9 mouse cellular contexts compared by ENCODE assay signal in genomic region chr3:88136945-88137494, GRCm38 (mm10). TPM values are rescaled to one million over a fixed set of nuclear protein-coding genes. Genes with fewer than 3 reads are reported as not detected.
DNase-seq lines count a peak whose midpoint lies in the region; ATAC-seq and TF ChIP-seq lines count a peak whose summit lies in the region.
"Had no signal": no experiment of that assay in that cellular context is flagged by ENCODE, and none has a peak within 500 bp of the region (broad histone marks: within the 10 kb centered on the region; RNA-seq: fewer than 3 reads in every experiment).

No protein-coding gene starts in this region.

- no peaks in the 10 kb centered on the region for H3K4me1 ChIP-seq in embryonic facial prominence, embryonic 11.5 days (ENCODE audit: control insufficient read depth, insufficient read depth, low read length)
- peaks cover 54% of the 10 kb centered on the region for H3K4me1 ChIP-seq in liver, embryonic 12.5 days

- no peak overlapping the region; the same call in 1 of the 2 replicates for H3K4me3 ChIP-seq in layer of hippocampus, adult 2 months
- no peak overlapping the region for H3K4me3 ChIP-seq in embryonic facial prominence, embryonic 11.5 days (ENCODE audit: low read depth, low read length)
- H3K4me3 ChIP-seq in liver, embryonic 12.5 days = no peak overlapping the region

- TF ChIP-seq CTCF in layer of hippocampus, adult 2 months (conservative IDR thresholded peaks at IDR 0.05) = no peak

- H3K36me3 ChIP-seq in embryonic facial prominence, embryonic 11.5 days (replicated peaks; ENCODE audit: control insufficient read depth, insufficient read depth, low read depth, low read length) = no peaks in the 10 kb centered on the region
- no peaks in the 10 kb centered on the region for H3K36me3 ChIP-seq in liver, embryonic 12.5 days

- no peaks in the 10 kb centered on the region for H3K27me3 ChIP-seq in embryonic facial prominence, embryonic 11.5 days (ENCODE audit: control insufficient read depth, insufficient read depth, low read length)
- H3K27me3 ChIP-seq in liver, embryonic 12.5 days (replicated peaks) = 0 out of 2 replicates have a peak, but pooled peaks cover 2% of the 10 kb centered on the region

- no peak overlapping the region; the same call in 1 of the 2 replicates for H3K4me2 ChIP-seq in embryonic facial prominence, embryonic 11.5 days (ENCODE audit: low read depth, low read length)
- H3K4me2 ChIP-seq in liver, embryonic 12.5 days = no peak overlapping the region; the same call in 1 of the 2 replicates

- peak overlapping the region; percentile 37; the same call in 1 of the 2 replicates for H3K9ac ChIP-seq in embryonic facial prominence, embryonic 11.5 days (replicated peaks; ENCODE audit: low read length)
- H3K9ac ChIP-seq in liver, embryonic 12.5 days = no peak overlapping the region

- DNase-seq in adrenal gland, postnatal 14 days = peak; percentile 51
- no peak for DNase-seq in adrenal gland, postnatal 25 days
- no peak for DNase-seq in layer of hippocampus, adult 2 months (ENCODE audit: low spot score in 2 of 2)
- no peak for DNase-seq in layer of hippocampus, adult 9-10 months (ENCODE audit: low spot score)
- DNase-seq in embryonic facial prominence, embryonic 11.5 days (ENCODE audit: low spot score) = no peak
- DNase-seq in right cerebral cortex, postnatal 36 days (ENCODE audit: low spot score in 2 of 2) = no peak
- DNase-seq in embryo, embryonic 10.5 days (ENCODE audit: low spot score) = no peak

- no peak for ATAC-seq in embryonic facial prominence, embryonic 11.5 days (replicated peaks; ENCODE audit: insufficient number of reproducible peaks, low FRiP score, low TSS enrichment, low read depth)
- no peak for ATAC-seq in liver, embryonic 12.5 days

- H3K9me3 ChIP-seq in embryonic facial prominence, embryonic 11.5 days (replicated peaks; ENCODE audit: control insufficient read depth, low read length) = no peaks in the 10 kb centered on the region
- H3K9me3 ChIP-seq in liver, embryonic 12.5 days (replicated peaks) = no peaks in the 10 kb centered on the region

- WGBS in embryonic facial prominence, embryonic 11.5 days = 78% methylated on average over 4 of the region's 4 CpGs
- WGBS in liver, embryonic 12.5 days (ENCODE audit: insufficient replicate concordance) = 64% methylated on average over 4 of the region's 4 CpGs

- peak overlapping the region; percentile 96; the same call in 1 of the 2 replicates for H3K27ac ChIP-seq in layer of hippocampus, adult 2 months
- H3K27ac ChIP-seq in embryonic facial prominence, embryonic 11.5 days (replicated peaks; ENCODE audit: low read depth, low read length) = no peak overlapping the region
- peak overlapping the region; percentile 11; the same call in 1 of the 2 replicates for H3K27ac ChIP-seq in liver, embryonic 12.5 days

RNA-seq across cellular contexts. Expression of gene Mef2d, which starts 5.2 kb away (rescaled TPM):
- 92.9 and 98.4 TPM in 2 replicates for total RNA-seq in adrenal gland, postnatal 14 days (2021)
- total RNA-seq in adrenal gland, postnatal 25 days (2021) = 104 TPM in 2 replicates
- 100 to 1,000 TPM; 206 to 210 TPM for total RNA-seq in layer of hippocampus, adult 2 months (2021)
- polyA plus RNA-seq in embryonic facial prominence, embryonic 11.5 days (2014; fragmentation: Nextera tagmentation; extraction: Ambion mirVana) = 11.5 and 12.5 TPM in 2 replicates
- 12.1 and 13.6 TPM in 2 replicates for polyA plus RNA-seq in liver, embryonic 12.5 days (2016; fragmentation: Nextera tagmentation; extraction: Ambion mirVana)

RNA-seq across cellular contexts. Expression of gene Iqgap3, which starts 55.2 kb away (rescaled TPM):
- total RNA-seq in adrenal gland, postnatal 14 days (2021) = 7.3 and 8.0 TPM in 2 replicates
- total RNA-seq in adrenal gland, postnatal 25 days (2021) = 4.5 and 5.9 TPM in 2 replicates
- under 1 TPM; 0.25 to 0.59 TPM for total RNA-seq in layer of hippocampus, adult 2 months (2021)
- polyA plus RNA-seq in embryonic facial prominence, embryonic 11.5 days (2014; fragmentation: Nextera tagmentation; extraction: Ambion mirVana) = 17.8 and 18.1 TPM in 2 replicates
- polyA plus RNA-seq in liver, embryonic 12.5 days (2016; fragmentation: Nextera tagmentation; extraction: Ambion mirVana) = 11.2 and 11.8 TPM in 2 replicates

RNA-seq across cellular contexts. Expression of gene Ttc24, which starts 58.9 kb away (rescaled TPM):
- total RNA-seq in adrenal gland, postnatal 14 days (2021) = not detected in 2 replicates
- total RNA-seq in adrenal gland, postnatal 25 days (2021) = not detected in 2 replicates
- total RNA-seq in layer of hippocampus, adult 2 months (2021) = not detected
- 0.08 and 0.11 TPM in 2 replicates for polyA plus RNA-seq in embryonic facial prominence, embryonic 11.5 days (2014; fragmentation: Nextera tagmentation; extraction: Ambion mirVana)
- polyA plus RNA-seq in liver, embryonic 12.5 days (2016; fragmentation: Nextera tagmentation; extraction: Ambion mirVana) = not detected in 2 replicates
- polyA plus RNA-seq: C2C12 had no signal
